Mouse (Mus musculus) small intestine, adult 2 months (tissue): ENCODE measurements around the gene Tubb2a.

Source experiments
- CTCF ChIP-seq: fragments of 200-500 bp; IDR thresholded peaks from 2 replicates; pipeline ENCODE4 v1.5.1; 2012; ENCODE audit warnings: low read depth, mild to moderate bottlenecking, control low read depth, inconsistent platforms, low read length, moderate library complexity, mixed read lengths; ENCODE audit not compliant: insufficient replicate concordance, insufficient read length; ENCODE audit errors: extremely low read depth
- POLR2A ChIP-seq: fragments of 200-500 bp; IDR thresholded peaks from 2 replicates; pipeline ENCODE4 v1.6.1; 2012; ENCODE audit warnings: low read depth, mild to moderate bottlenecking, control low read depth, inconsistent platforms, low read length, moderate library complexity

DNA sequence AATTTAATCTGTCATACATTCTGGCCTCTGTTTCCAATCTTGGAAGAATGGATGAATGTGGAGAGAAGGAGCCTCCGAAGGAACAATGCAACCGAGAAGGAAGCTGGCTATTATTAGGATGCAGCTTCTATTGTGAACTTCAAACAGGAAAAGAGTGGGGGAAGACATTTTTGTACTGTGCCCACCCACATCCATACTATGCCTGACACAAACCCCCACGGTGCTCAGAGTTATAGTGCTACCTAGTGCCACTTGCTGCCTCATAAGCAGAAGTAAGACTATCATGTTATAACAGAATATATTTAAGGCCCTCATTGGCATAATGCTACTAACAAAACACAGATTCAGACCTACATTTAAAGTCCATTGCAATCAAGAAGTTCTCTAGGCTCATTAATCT is 11.6 kb upstream of the Tubb2a start:
- TF ChIP-seq POLR2A (no peak), CTCF (no peak)
